Mouse (Mus musculus) ovary, postnatal 14 days (tissue): ENCODE data around the gene Tigd2.

ENCODE experiments used
- DNase-seq: peaks from one replicate; pipeline ENCODE4 v3.0.0; 2022; ENCODE audit warnings: low spot score

Gene Tigd2

DNA sequence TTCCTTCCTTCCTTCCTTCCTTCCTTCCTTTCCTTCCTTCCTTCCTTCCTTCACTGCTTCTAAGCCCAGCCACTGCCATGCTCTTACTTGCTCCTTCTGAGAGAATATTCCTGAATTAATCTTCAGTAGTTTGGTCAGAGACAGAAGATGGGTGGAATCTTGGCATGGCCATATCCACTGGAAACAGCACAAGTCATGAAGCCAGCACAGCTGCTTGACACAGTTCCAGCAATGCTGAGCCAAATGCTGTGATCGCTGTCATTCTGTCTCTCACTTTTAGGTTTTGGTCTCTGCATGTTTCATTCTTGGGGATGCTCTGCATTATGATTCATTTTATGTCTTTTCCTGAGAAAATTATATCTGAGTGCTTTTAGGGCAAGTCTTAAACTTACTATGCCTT, 47.2 kb downstream of the Tigd2 start:
- DNase-seq: no peak
